Mouse (Mus musculus) gastrocnemius, postnatal 14 days (tissue): ENCODE measurements at regions not wholly inside any gene's neighbourhood (a gene's known extent, or its start where the extent isn't known, plus 50 kb on each side); places are given as distances from the start of the nearest gene placed in this dataset.

Experiments used
- DNase-seq: peaks from one replicate; pipeline ENCODE4 v3.0.0; 2021; ENCODE audit warnings: mixed read lengths
- intact Hi-C: fragments of 180-260 bp; cut with DNase I; formaldehyde crosslinking; loops from one replicate; pipeline ENCODE4 v1.15.1; 2025; ENCODE audit warnings: low total_unique reads
- microRNA-seq, 2 experiments: library from miRNA; unstranded; fragments of <30 nt; microRNA quantifications; one replicate each; pipeline ENCODE4 v1.2.0; 2021

DNA sequence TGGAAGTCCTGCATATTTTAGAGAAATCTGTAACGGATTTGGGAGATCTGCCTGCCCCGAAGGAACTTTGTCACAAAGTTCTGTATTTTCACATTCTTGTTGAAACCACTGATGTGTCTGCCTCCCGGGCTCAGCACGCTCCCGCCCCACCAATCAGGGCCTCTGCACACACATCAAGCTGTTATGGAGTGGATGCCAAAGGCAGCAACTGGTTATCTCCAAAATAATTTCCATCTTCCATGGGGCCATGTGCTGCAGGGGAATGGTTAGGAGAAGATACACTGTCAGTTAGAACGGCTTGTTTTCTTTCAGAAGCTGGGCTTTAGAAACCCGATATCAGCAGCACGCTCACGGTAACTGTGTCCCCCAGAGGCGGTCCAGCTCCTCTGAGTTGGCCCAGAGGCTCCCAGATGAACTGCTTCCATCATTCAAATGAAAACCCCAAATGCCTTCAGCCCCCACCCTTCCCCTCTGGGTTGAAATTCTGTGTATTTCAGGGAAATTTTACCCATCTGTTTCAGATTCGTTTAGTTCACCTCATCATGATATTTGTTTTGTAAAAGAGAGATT is 240.0 kb downstream of the Cdc5l start:
- intact Hi-C loops, result no loop called here

DNA sequence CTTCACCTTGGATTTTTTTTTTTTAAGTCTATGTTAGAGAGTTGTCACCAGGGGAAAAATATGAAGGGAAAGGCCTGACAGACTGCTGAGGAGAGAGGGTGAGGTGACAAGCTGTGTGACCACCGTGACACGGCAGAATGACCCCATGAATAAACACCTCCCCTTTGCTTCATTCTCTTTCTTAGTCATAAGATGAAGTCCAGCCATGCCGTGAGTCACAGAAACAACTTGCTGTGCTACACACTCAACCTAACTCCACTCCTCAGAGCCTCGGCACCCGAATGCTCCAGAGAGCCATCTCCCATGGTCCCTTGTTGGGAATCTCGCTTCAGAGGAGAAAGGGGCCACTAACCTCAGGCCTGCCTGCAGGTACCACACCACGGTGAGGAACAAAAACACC is 246.1 kb downstream of the Cdc5l start:
- no peak for DNase-seq
- intact Hi-C loops, result no loop called here

More for the DNA sequence above, 240.0 kb downstream of the Cdc5l start:
- no peak for DNase-seq

DNA sequence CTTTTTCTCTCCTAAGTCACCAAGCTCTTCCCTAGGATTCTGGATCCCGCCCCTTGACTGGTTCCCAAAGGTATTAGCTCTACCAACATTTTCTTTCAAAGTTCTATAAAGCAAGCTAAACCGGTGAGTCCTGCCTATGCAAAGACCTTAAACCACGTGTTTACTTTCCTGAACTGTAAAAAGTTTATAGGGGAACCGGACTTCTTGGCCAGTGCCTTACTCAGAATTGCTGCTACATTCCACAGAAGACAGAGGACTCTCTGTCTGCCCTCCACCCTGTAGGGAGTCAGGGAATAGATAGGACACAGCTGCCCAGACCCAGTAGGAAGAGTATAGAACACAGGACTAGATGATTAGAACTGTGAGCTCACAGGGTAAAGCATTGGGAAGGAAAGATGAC is 257.2 kb downstream of the Cdc5l start:
- intact Hi-C loops, result no loop called here
- DNase-seq, result no peak

DNA sequence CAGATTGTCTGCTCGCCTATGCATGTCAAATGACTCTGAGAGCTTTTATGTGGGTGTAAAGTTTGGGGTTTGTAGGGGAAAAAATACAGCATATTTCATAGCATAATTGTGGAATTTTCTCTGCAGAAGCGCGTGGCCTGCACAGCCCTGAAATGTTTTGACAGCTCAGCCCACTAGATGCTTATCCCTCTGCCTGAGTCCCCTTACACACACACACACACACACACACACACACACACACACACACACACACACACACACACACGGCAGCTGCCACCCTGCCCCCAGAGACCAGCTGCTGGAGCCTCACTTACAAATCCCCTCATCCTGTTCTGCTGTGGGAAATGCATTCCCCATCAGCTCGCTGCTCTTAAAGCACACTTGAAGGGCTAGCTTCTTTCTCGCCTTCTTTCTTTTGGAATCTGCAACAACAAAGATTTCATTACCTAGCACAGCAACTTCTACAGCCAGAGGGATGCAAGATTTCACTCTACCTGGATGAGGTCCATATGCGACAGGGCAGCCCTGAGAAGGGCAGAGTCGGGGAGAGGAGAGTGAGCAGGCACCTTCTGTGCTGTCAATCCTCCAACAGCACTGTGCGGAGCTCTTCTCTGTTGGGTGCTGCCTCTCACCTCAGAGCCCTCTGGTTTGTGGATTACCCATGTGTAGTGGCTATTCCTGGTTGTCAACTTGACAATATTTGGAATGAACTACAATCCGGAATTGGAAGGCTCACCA is 264.1 kb downstream of the Cdc5l start:
- no peak for DNase-seq
- intact Hi-C loops, result no loop called here

Small RNA genes in the stretch of these regions (microRNA-seq; reads per million reads assigned to microRNA genes)
- gene Gm24979, result 0 reads per million in 2 experiments
